Mouse (Mus musculus): ENCODE measurements at regions not wholly inside any gene's neighbourhood (a gene's known extent, or its start where the extent isn't known, plus 50 kb on each side); places are given as distances from the start of the nearest gene placed in this dataset.
A peak's percentile ranks its signal among the peaks of the same experiment; 100 is the strongest.

DNA sequence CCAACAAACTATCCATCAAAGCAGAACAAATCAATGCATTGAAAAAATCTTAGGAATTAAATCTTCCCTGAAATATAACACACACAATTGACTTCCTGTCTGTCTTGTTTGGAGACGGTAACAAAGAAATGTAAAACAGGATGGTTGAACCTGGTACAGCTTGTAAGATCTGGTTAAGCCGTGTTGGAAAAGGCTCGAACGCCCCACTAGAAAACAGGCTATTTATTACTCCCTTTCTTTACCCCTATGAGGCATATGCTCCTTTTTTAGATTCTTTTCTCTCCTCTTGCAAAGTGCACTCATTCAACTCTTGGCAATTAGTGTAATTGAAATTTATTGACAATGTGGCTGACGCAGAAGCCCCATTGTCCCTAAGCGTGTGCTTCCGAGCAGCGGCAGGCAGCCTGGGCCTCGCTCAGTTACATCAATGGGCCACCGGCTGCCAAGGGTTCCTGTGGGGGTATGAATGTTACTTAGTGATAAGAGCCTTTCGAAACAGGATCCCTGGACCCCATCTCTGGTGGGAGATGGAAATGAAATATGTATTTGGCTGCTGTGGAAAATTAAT lies 297.2 kb upstream of the Adamts16 start:
- H3K4me1 ChIP-seq (ENCODE audit: control insufficient read depth, insufficient read depth, low read depth, low read length): no peaks in the 10 kb centered on the region; the same call in 1 of the 2 replicates
- H3K4me3 ChIP-seq (ENCODE audit: low read length): no peak overlapping the region
- no peak overlapping the region for H3K9ac ChIP-seq (ENCODE audit: low read depth, low read length)
- no peak overlapping the region for H3K27ac ChIP-seq (ENCODE audit: low read depth, low read length)
- no peaks in the 10 kb centered on the region for H3K36me3 ChIP-seq (ENCODE audit: control insufficient read depth, insufficient read depth, low read length)
- no peaks in the 10 kb centered on the region for H3K9me3 ChIP-seq (ENCODE audit: control insufficient read depth, low read length)
- ATAC-seq: no peak
- H3K27me3 ChIP-seq (replicated peaks; ENCODE audit: control insufficient read depth, insufficient read depth, low read length): no peaks in the 10 kb centered on the region; the same call in 1 of the 2 replicates
- WGBS: 28% methylated on average over 11 of the region's 11 CpGs
- no peak overlapping the region for H3K4me2 ChIP-seq (ENCODE audit: low read length)

DNA sequence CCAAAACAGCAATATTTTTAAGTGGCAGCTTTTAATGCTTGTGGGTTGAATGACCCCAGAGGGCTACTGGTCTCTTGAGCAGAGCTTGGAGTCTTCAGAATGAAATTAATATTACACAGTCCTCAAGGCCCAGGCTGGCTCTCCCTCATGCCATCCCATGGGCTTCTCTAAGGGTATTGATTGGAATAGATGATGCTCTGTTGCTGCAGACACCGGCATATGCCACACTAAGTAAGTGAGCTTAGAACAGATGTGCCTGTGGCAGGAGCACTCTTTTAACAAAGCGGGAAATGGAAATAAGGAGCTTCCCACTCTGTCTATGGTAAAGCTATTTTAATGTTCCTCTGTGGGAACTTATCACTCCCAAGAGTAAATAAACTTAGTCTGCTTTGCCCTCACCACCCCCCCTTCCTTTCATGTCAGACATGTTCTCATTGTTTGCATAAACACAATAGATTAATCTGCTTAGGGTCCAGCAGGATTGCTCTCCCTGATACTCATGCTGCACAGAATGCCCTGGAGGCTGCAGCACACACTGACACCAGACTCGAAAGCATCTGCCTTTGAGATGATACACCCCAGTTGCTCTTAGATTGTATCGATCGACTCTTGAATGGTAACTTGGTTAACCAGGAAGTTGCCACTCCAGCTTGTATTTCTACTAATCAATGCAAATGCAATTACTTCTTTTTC lies 294.5 kb upstream of the Adamts16 start:
- Histone ChIP-seq H3K27ac (ENCODE audit: low read depth, low read length) (no peak overlapping the region), H3K4me2 (ENCODE audit: low read length) (no peak overlapping the region), H3K9me3 (ENCODE audit: control insufficient read depth, low read length) (no peaks in the 10 kb centered on the region), H3K36me3 (ENCODE audit: control insufficient read depth, insufficient read depth, low read length) (no peaks in the 10 kb centered on the region), H3K27me3 (replicated peaks; ENCODE audit: control insufficient read depth, insufficient read depth, low read length) (no peaks in the 10 kb centered on the region; the same call in 1 of the 2 replicates), H3K4me1 (ENCODE audit: control insufficient read depth, insufficient read depth, low read depth, low read length) (no peaks in the 10 kb centered on the region; the same call in 1 of the 2 replicates), H3K9ac (ENCODE audit: low read depth, low read length) (no peak overlapping the region), H3K4me3 (ENCODE audit: low read length) (no peak overlapping the region)
- 25% methylated on average over 5 of the region's 5 CpGs for WGBS
- peak; percentile 37; the same call in 1 of the 2 replicates for ATAC-seq

DNA sequence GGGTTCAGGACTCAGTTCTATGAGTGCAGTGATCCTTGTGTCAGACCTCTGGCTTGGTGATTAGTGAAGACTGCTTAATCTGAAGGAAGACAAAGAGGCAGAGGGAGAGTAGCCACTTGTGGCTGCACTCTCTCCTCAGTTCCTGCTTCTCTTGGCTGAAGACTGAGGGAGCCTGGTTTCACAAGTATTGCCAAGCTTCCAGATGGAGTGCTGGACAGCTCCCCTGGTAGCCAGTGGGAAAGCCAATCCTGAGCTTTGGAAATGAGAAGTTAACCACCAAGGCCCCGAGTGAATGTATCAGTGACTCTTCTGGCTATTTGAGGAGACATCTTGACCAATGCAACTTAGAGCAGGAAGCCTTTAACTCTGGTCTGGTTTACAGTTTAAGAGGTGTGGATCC lies 279.9 kb upstream of the Adamts16 start:
- 14% methylated on average over 1 of the region's 1 CpGs for WGBS
- Histone ChIP-seq H3K4me1 (ENCODE audit: control insufficient read depth, insufficient read depth, low read depth, low read length) (no peaks in the 10 kb centered on the region), H3K9ac (ENCODE audit: low read depth, low read length) (no peak overlapping the region), H3K4me3 (ENCODE audit: low read length) (no peak overlapping the region), H3K4me2 (ENCODE audit: low read length) (no peak overlapping the region), H3K9me3 (ENCODE audit: control insufficient read depth, low read length) (no peaks in the 10 kb centered on the region), H3K27me3 (replicated peaks; ENCODE audit: control insufficient read depth, insufficient read depth, low read length) (no peaks in the 10 kb centered on the region), H3K27ac (ENCODE audit: low read depth, low read length) (no peak overlapping the region), H3K36me3 (ENCODE audit: control insufficient read depth, insufficient read depth, low read length) (no peaks in the 10 kb centered on the region)
- no peak for ATAC-seq

DNA sequence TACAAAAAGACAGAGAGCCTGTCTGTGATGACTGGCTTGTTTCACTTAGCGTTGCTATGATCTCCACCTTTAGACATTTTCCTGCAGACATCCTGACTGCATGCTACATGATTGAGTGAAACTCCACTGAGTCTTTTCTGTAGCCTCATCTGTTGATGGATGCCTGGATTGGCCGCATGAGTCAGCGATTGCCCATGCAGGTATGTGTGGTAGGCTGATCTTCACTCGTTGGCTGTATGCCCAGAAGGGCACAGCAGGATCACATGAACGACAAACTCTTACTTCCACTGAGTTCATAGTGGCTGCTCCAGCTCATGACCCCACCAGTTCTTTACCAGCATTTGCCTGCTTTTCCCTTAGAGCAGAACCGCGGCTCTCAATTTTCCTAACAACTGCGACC lies 266.6 kb upstream of the Adamts16 start:
- H3K4me3 ChIP-seq (ENCODE audit: low read length): no peak overlapping the region
- no peaks in the 10 kb centered on the region for H3K9me3 ChIP-seq (ENCODE audit: control insufficient read depth, low read length)
- ATAC-seq: no peak
- no peaks in the 10 kb centered on the region for H3K27me3 ChIP-seq (replicated peaks; ENCODE audit: control insufficient read depth, insufficient read depth, low read length)
- peaks cover 5% of the 10 kb centered on the region for H3K4me1 ChIP-seq (ENCODE audit: control insufficient read depth, insufficient read depth, low read depth, low read length)
- H3K27ac ChIP-seq (ENCODE audit: low read depth, low read length): no peak overlapping the region
- no peak overlapping the region for H3K4me2 ChIP-seq (ENCODE audit: low read length)
- no peaks in the 10 kb centered on the region for H3K36me3 ChIP-seq (ENCODE audit: control insufficient read depth, insufficient read depth, low read length)
- no peak overlapping the region for H3K9ac ChIP-seq (ENCODE audit: low read depth, low read length)
- WGBS: 70% methylated on average over 8 of the region's 8 CpGs

DNA sequence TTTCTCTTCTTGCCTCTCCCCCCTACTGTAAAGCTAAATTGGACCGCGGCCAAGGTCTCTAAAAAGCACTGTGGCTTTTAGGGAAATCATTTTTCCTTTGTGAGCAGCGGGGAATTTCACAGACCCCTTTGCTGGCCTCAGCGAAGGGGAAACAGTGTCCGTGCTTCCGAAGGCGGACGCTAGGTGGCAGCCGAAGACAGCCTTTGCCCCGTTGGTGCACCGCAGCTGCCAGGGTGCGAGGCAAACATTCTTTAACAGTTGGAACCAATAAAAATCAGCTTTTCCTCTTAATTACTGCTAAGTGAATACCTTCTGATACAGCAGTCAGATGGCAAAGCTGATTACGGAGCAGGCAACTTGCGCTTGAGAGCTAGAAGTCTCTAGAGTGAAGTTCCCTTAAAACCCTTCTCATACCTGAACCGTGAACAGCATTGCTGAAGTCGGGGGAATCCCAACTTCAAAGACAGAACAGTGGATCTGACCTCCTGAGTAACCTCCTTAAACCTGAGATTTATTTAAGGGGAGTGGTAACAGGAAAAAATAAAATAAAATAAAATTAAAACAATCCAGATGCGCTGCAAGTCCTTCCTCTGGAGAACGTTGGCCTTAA lies 263.7 kb upstream of the Adamts16 start:
- 13% methylated on average over 18 of the region's 18 CpGs for WGBS
- Histone ChIP-seq H3K36me3 (ENCODE audit: control insufficient read depth, insufficient read depth, low read length) (no peaks in the 10 kb centered on the region), H3K27ac (ENCODE audit: low read depth, low read length) (no peak overlapping the region), H3K9ac (ENCODE audit: low read depth, low read length) (peak overlapping the region; percentile 57; the same call in 1 of the 2 replicates), H3K4me2 (ENCODE audit: low read length) (peak overlapping the region; percentile 83), H3K27me3 (replicated peaks; ENCODE audit: control insufficient read depth, insufficient read depth, low read length) (no peaks in the 10 kb centered on the region), H3K4me1 (ENCODE audit: control insufficient read depth, insufficient read depth, low read depth, low read length) (peaks cover 5% of the 10 kb centered on the region), H3K9me3 (ENCODE audit: control insufficient read depth, low read length) (no peaks in the 10 kb centered on the region), H3K4me3 (ENCODE audit: low read length) (peak overlapping the region; percentile 42)
- ATAC-seq: peak; percentile 94

DNA sequence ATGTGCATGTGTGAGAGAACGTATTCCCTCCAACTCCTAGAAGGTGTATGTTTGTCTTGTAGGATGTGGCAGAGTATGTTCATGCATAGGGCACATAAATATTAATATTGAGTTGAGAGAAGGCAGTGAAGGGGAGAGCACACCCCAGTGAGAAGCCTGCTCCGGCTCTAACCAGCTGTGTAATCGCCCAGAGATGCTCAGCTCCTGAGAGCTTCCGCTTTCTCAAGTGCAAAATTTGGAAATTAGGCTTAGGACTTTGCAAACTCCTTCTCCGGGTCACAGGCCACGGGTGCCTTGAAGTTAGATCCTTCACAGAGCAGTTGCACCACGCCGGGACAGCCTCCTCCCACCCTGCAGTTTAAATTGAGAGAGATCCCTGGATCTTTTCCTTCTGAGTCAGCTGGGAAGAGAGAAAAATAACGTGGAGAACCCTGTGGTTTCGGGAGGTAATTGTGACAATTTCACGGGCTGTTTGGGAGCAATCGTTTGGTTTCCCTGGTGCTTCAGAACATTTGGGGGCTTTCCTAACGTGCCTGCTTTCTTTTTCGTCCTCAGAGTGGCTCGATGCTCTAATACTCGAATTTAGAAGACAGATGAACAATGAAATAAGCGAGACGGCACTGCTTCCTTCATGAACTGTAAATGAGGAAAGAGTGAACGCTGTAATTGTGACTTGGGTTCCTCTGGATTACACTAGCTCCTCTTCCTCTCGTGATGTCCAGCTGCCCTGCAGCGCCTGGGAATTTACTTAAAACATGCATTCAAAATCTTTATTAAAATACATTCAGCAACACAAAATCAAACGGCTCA lies 263.0 kb upstream of the Adamts16 start:
- Histone ChIP-seq H3K4me2 (ENCODE audit: low read length) (peak overlapping the region; percentile 83), H3K4me1 (ENCODE audit: control insufficient read depth, insufficient read depth, low read depth, low read length) (peaks cover 5% of the 10 kb centered on the region), H3K27ac (ENCODE audit: low read depth, low read length) (0 out of 2 replicates have a peak overlapping the region, but pooled peaks have one; percentile 16), H3K27me3 (replicated peaks; ENCODE audit: control insufficient read depth, insufficient read depth, low read length) (no peaks in the 10 kb centered on the region; the same call in 1 of the 2 replicates), H3K4me3 (ENCODE audit: low read length) (peak overlapping the region; percentile 42), H3K9ac (ENCODE audit: low read depth, low read length) (peak overlapping the region; percentile 57; the same call in 1 of the 2 replicates), H3K9me3 (ENCODE audit: control insufficient read depth, low read length) (no peaks in the 10 kb centered on the region), H3K36me3 (ENCODE audit: control insufficient read depth, insufficient read depth, low read length) (no peaks in the 10 kb centered on the region)
- peak; percentile 45 for ATAC-seq
- 15% methylated on average over 22 of the region's 22 CpGs for WGBS

DNA sequence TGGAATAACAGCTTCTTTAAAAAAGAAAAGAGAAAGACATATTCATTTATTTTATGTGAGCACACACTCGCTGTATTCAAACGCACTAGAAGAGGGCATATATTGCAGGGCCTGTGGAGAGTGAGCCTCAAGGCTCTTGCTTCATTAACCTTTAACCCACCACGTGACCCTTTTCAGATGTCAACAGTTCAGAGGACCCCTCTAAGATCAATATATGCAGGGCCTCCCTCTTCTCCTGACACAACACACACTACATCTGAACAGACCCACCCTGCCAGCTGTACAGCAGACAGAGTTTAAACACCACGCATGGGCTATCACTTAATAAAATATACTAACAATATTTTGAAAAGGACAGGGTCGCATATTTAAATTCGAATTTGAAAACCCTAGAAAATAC lies 242.7 kb upstream of the Adamts16 start:
- H3K27ac ChIP-seq (ENCODE audit: low read depth, low read length): no peak overlapping the region
- no peak overlapping the region for H3K9ac ChIP-seq (ENCODE audit: low read depth, low read length)
- ATAC-seq: no peak
- no peak overlapping the region for H3K4me3 ChIP-seq (ENCODE audit: low read length)
- WGBS: 52% methylated on average over 6 of the region's 6 CpGs
- H3K36me3 ChIP-seq (ENCODE audit: control insufficient read depth, insufficient read depth, low read length): no peaks in the 10 kb centered on the region
- no peaks in the 10 kb centered on the region for H3K4me1 ChIP-seq (ENCODE audit: control insufficient read depth, insufficient read depth, low read depth, low read length)
- H3K4me2 ChIP-seq (ENCODE audit: low read length): no peak overlapping the region
- no peaks in the 10 kb centered on the region for H3K27me3 ChIP-seq (replicated peaks; ENCODE audit: control insufficient read depth, insufficient read depth, low read length)
- no peaks in the 10 kb centered on the region for H3K9me3 ChIP-seq (ENCODE audit: control insufficient read depth, low read length)

DNA sequence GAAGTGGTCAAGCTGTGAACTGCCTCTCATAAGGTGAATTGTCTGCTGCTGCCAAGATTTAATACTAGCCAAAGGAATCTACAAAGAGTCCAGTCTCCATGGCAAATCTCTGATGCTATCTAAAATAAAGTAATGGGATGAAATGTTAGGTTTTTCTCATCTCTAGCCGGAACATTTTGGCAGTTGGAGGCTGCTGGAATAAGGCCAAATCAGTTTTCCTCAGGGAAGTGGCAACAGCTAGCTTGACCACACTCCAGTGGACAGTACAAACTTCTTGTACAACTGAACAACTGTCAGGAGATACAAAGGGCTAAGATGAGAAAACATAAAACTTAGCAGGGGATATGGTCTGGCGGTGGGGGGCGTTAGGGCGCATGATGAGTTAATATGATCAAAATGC lies 234.3 kb upstream of the Adamts16 start:
- ATAC-seq: no peak
- Histone ChIP-seq H3K9me3 (ENCODE audit: control insufficient read depth, low read length) (no peaks in the 10 kb centered on the region), H3K4me2 (ENCODE audit: low read length) (no peak overlapping the region), H3K4me1 (ENCODE audit: control insufficient read depth, insufficient read depth, low read depth, low read length) (no peaks in the 10 kb centered on the region), H3K4me3 (ENCODE audit: low read length) (no peak overlapping the region), H3K9ac (ENCODE audit: low read depth, low read length) (no peak overlapping the region), H3K36me3 (ENCODE audit: control insufficient read depth, insufficient read depth, low read length) (no peaks in the 10 kb centered on the region), H3K27ac (ENCODE audit: low read depth, low read length) (no peak overlapping the region), H3K27me3 (replicated peaks; ENCODE audit: control insufficient read depth, insufficient read depth, low read length) (no peaks in the 10 kb centered on the region; the same call in 1 of the 2 replicates)
- WGBS: 71% methylated on average over 4 of the region's 4 CpGs

DNA sequence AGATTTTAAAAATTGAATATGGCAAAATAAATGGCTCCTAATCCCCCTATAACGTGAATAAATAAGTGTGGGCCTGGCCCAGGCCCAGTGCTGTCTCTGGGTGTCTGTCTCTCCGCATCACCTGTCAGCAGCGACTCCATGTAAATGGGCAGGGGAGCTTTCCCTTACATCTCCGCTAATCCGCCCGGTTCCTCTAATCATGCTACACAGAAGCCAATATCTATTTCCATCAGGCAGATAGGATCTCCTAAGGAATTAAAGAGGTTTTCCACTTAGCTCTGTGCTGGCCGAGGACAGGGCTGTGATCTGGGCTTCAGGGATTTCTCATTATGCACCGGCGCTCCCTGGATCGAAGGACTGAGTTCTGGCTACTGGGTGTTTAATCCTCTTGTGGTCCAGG lies 232.4 kb upstream of the Adamts16 start:
- no peak for ATAC-seq
- WGBS: 67% methylated on average over 10 of the region's 10 CpGs
- no peak overlapping the region for H3K4me2 ChIP-seq (ENCODE audit: low read length)

More for the DNA sequence above, 232.4 kb upstream of the Adamts16 start:
- Histone ChIP-seq H3K27ac (ENCODE audit: low read depth, low read length) (no peak overlapping the region), H3K4me1 (ENCODE audit: control insufficient read depth, insufficient read depth, low read depth, low read length) (peaks cover under 1% of the 10 kb centered on the region; the same call in 1 of the 2 replicates), H3K36me3 (ENCODE audit: control insufficient read depth, insufficient read depth, low read length) (no peaks in the 10 kb centered on the region), H3K4me3 (ENCODE audit: low read length) (no peak overlapping the region), H3K27me3 (replicated peaks; ENCODE audit: control insufficient read depth, insufficient read depth, low read length) (no peaks in the 10 kb centered on the region; the same call in 1 of the 2 replicates), H3K9ac (ENCODE audit: low read depth, low read length) (no peak overlapping the region), H3K9me3 (ENCODE audit: control insufficient read depth, low read length) (no peaks in the 10 kb centered on the region)

Measured in hindbrain, embryonic 16.5 days (tissue).